Mouse (Mus musculus) CH12.LX (cell line): ENCODE measurements around the gene Swt1. TPM values are rescaled to one million over a fixed set of nuclear protein-coding genes. Genes with fewer than 3 reads are reported as not detected.
A peak's percentile ranks its signal among the peaks of the same experiment; 100 is the strongest.

ENCODE experiments used
- DNase-seq: peaks from one replicate; pipeline ENCODE4 v3.0.0-alpha.2; 2013; ENCODE audit errors: extremely low read depth
- H3K27ac ChIP-seq: 2 replicates; pipeline ENCODE4 v1.5.1; 2012; ENCODE audit warnings: low read depth, mild to moderate bottlenecking, control low read depth, moderate library complexity; ENCODE audit not compliant: insufficient read depth
- H3K27me3 ChIP-seq: replicated peaks from 2 replicates; pipeline ENCODE3; 2012; ENCODE audit warnings: inconsistent platforms
- H3K36me3 ChIP-seq, 2 experiments: replicated peaks in 1 of 2; 2 replicates each; pipeline versions ENCODE3 to v1.6.1; 2012; ENCODE audit warnings: inconsistent platforms in 1 of 2, low read length in 1 of 2, mild to moderate bottlenecking in 1 of 2, mixed read lengths in 1 of 2, moderate library complexity in 1 of 2; ENCODE audit not compliant: control insufficient read depth in 1 of 2, insufficient read depth in 1 of 2
- H3K4me1 ChIP-seq, 2 experiments: 2 replicates each; pipeline ENCODE4 v1.6.1; 2012; ENCODE audit warnings: inconsistent platforms in 1 of 2, moderate library complexity in 1 of 2; ENCODE audit not compliant: insufficient read depth in 2 of 2, control insufficient read depth in 1 of 2
- H3K4me2 ChIP-seq: 2 replicates; pipeline ENCODE4 v1.6.1; 2012; ENCODE audit warnings: low read depth, mild to moderate bottlenecking, control low read depth; ENCODE audit not compliant: poor library complexity, insufficient read depth, severe bottlenecking
- H3K4me3 ChIP-seq, 3 experiments: fragments of 150-350 bp in 1 of 3; sonication (generic) in 1 of 3; replicated peaks in 1 of 3; 2 replicates each; pipeline versions ENCODE3 to v1.5.1; 2011 to 2012; ENCODE audit warnings: low read depth in 2 of 3, low read length in 2 of 3, mild to moderate bottlenecking in 2 of 3, moderate library complexity in 2 of 3, control low read depth in 1 of 3, improper control_type of control experiment in 1 of 3, inconsistent platforms in 1 of 3, mixed read lengths in 1 of 3; ENCODE audit not compliant: poor library complexity in 1 of 3
- H3K79me2 ChIP-seq: replicated peaks from 2 replicates; pipeline ENCODE4 v1.6.1; 2012; ENCODE audit warnings: mild to moderate bottlenecking, moderate library complexity; ENCODE audit not compliant: control insufficient read depth, poor library complexity, insufficient read depth, severe bottlenecking; ENCODE audit errors: extremely low read depth
- H3K9ac ChIP-seq: 2 replicates; pipeline ENCODE4 v1.6.1; 2012; ENCODE audit warnings: low read depth, mild to moderate bottlenecking, control low read depth, moderate library complexity; ENCODE audit not compliant: insufficient read depth
- H3K9me3 ChIP-seq: replicated peaks from 2 replicates; pipeline ENCODE3; 2012; ENCODE audit warnings: low read length, inconsistent platforms, mixed read lengths
- BHLHE40 ChIP-seq: IDR thresholded peaks from 2 replicates; pipeline ENCODE4 v1.6.1; 2011; ENCODE audit warnings: mild to moderate bottlenecking, low read depth, low read length, improper control_type of control experiment
- CTCF ChIP-seq, 2 experiments: IDR thresholded peaks in 1 of 2; conservative IDR thresholded peaks in 1 of 2; 2 replicates each; pipeline ENCODE4 v1.5.1; 2011 to 2012; ENCODE audit warnings: low read depth in 2 of 2, low read length in 2 of 2, improper control_type of control experiment in 1 of 2, inconsistent platforms in 1 of 2, mild to moderate bottlenecking in 1 of 2, moderate library complexity in 1 of 2
- E2F4 ChIP-seq: IDR thresholded peaks from 2 replicates; pipeline ENCODE4 v1.6.1; 2011; ENCODE audit warnings: low read depth, low read length, improper control_type of control experiment; ENCODE audit not compliant: insufficient replicate concordance
- EP300 ChIP-seq: IDR thresholded peaks from 2 replicates; pipeline ENCODE4 v1.6.1; 2011; ENCODE audit warnings: low read length, improper control_type of control experiment
- ETS1 ChIP-seq: conservative IDR thresholded peaks from 2 replicates; pipeline ENCODE4 v1.6.1; 2012; ENCODE audit warnings: low read depth, mild to moderate bottlenecking, inconsistent platforms, low read length, improper control_type of control experiment, moderate library complexity
- HCFC1 ChIP-seq: IDR thresholded peaks from 2 replicates; pipeline ENCODE4 v1.6.1; 2012; ENCODE audit warnings: low read depth, mild to moderate bottlenecking, inconsistent platforms, low read length, improper control_type of control experiment
- IRF4 ChIP-seq: IDR thresholded peaks from 2 replicates; pipeline ENCODE4 v1.6.1; 2014; ENCODE audit warnings: low read depth, mild to moderate bottlenecking, inconsistent platforms, low read length, improper control_type of control experiment
- JUN ChIP-seq: IDR thresholded peaks from 2 replicates; pipeline ENCODE4 v1.6.1; 2011; ENCODE audit warnings: low read depth, mild to moderate bottlenecking, low read length, improper control_type of control experiment, moderate library complexity; ENCODE audit not compliant: insufficient read depth
- JUND ChIP-seq: conservative IDR thresholded peaks from 2 replicates; pipeline ENCODE4 v1.6.1; 2011; ENCODE audit warnings: low read depth, low read length, improper control_type of control experiment
- MAFK ChIP-seq: IDR thresholded peaks from 2 replicates; pipeline ENCODE4 v1.6.1; 2011; ENCODE audit warnings: low read length, improper control_type of control experiment; ENCODE audit not compliant: insufficient replicate concordance
- MAX ChIP-seq: IDR thresholded peaks from 2 replicates; pipeline ENCODE4 v1.6.1; 2011; ENCODE audit warnings: low read length, improper control_type of control experiment
- MAZ ChIP-seq: IDR thresholded peaks from 2 replicates; pipeline ENCODE4 v1.6.1; 2012; ENCODE audit warnings: low read depth, mild to moderate bottlenecking, inconsistent platforms, low read length, improper control_type of control experiment, moderate library complexity
- MEF2A ChIP-seq: IDR thresholded peaks from 2 replicates; pipeline ENCODE4 v1.6.1; 2014; ENCODE audit warnings: low read depth, mild to moderate bottlenecking, inconsistent platforms, low read length, improper control_type of control experiment, borderline replicate concordance
- MXI1 ChIP-seq: IDR thresholded peaks from 2 replicates; pipeline ENCODE4 v1.6.1; 2011; ENCODE audit warnings: mild to moderate bottlenecking, low read depth, low read length, improper control_type of control experiment
- MYC ChIP-seq: IDR thresholded peaks from 2 replicates; pipeline ENCODE4 v1.6.1; 2011; ENCODE audit warnings: low read depth, mild to moderate bottlenecking, improper control_type of control experiment, low read length
- NELFE ChIP-seq: IDR thresholded peaks from 2 replicates; pipeline ENCODE4 v1.6.1; 2011; ENCODE audit warnings: low read depth, low read length, improper control_type of control experiment
- NRF1 ChIP-seq: IDR thresholded peaks from 2 replicates; pipeline ENCODE4 v1.6.1; 2014; ENCODE audit warnings: low read depth, mild to moderate bottlenecking, inconsistent platforms, low read length, improper control_type of control experiment, moderate library complexity
- POLR2A ChIP-seq: IDR thresholded peaks from 2 replicates; pipeline ENCODE4 v1.6.1; 2011; ENCODE audit warnings: low read depth, mild to moderate bottlenecking, improper control_type of control experiment, low read length
- RCOR1 ChIP-seq: conservative IDR thresholded peaks from 2 replicates; pipeline ENCODE4 v1.6.1; 2012; ENCODE audit warnings: low read depth, mild to moderate bottlenecking, inconsistent platforms, low read length, improper control_type of control experiment
- UBTF ChIP-seq: IDR thresholded peaks from 2 replicates; pipeline ENCODE4 v1.6.1; 2012; ENCODE audit warnings: low read depth, mild to moderate bottlenecking, inconsistent platforms, low read length, improper control_type of control experiment, moderate library complexity
- USF1 ChIP-seq: IDR thresholded peaks from 2 replicates; pipeline ENCODE4 v1.6.1; 2014; ENCODE audit warnings: low read depth, mild to moderate bottlenecking, inconsistent platforms, low read length, improper control_type of control experiment
- USF2 ChIP-seq: conservative IDR thresholded peaks from 2 replicates; pipeline ENCODE4 v1.6.1; 2011; ENCODE audit warnings: low read depth, low read length, improper control_type of control experiment
- ZKSCAN1 ChIP-seq: IDR thresholded peaks from 2 replicates; pipeline ENCODE4 v1.6.1; 2012; ENCODE audit warnings: low read depth, inconsistent platforms, low read length, improper control_type of control experiment, borderline replicate concordance
- ZMIZ1 ChIP-seq: IDR thresholded peaks from 2 replicates; pipeline ENCODE4 v1.6.1; 2012; ENCODE audit warnings: low read depth, mild to moderate bottlenecking, inconsistent platforms, low read length, improper control_type of control experiment
- ZNF384 ChIP-seq: IDR thresholded peaks from 2 replicates; pipeline ENCODE4 v1.6.1; 2012; ENCODE audit warnings: low read depth, low read length, improper control_type of control experiment, inconsistent platforms
- dilution Hi-C: fragments of 300-500 bp; cut with MboI; formaldehyde crosslinking; loops from 2 replicates; pipeline ENCODE4 v1.14.3; 2020; ENCODE audit warnings: low sequenced_read_pairs; ENCODE audit not compliant: extremely low pct_unique_long_range_greater_than_20kb, extremely low pct_ligation_motif_present
- in situ Hi-C: fragments of 300-500 bp; cut with MboI; formaldehyde crosslinking; loops from 3 replicates; pipeline ENCODE4 v1.14.3; 2019; ENCODE audit warnings: low sequenced_read_pairs, low pct_ligation_motif_present, low pct_unique_long_range_greater_than_20kb, mixed read lengths
- polyA plus RNA-seq: library from polyadenylated mRNA; unstranded; fragments of >175 nt; gene quantifications from 2 replicates; pipeline ENCODE4 v1.2.1, GENCODE M21; 2012; ENCODE audit warnings: low read depth; ENCODE audit not compliant: insufficient read length
- total RNA-seq, 2 experiments: library from RNA; depleted of rRNA; stranded (reverse); fragments of 300-350 nt in 1 of 2; fragments of >200 nt in 1 of 2; gene quantifications; 2 replicates each; pipeline ENCODE4 v1.2.3; 2012 to 2014

Swt1 gene
- total and polyA plus RNA-seq, 3 experiments: 8.0 to 19.6 (median 14.8) TPM

DNA sequence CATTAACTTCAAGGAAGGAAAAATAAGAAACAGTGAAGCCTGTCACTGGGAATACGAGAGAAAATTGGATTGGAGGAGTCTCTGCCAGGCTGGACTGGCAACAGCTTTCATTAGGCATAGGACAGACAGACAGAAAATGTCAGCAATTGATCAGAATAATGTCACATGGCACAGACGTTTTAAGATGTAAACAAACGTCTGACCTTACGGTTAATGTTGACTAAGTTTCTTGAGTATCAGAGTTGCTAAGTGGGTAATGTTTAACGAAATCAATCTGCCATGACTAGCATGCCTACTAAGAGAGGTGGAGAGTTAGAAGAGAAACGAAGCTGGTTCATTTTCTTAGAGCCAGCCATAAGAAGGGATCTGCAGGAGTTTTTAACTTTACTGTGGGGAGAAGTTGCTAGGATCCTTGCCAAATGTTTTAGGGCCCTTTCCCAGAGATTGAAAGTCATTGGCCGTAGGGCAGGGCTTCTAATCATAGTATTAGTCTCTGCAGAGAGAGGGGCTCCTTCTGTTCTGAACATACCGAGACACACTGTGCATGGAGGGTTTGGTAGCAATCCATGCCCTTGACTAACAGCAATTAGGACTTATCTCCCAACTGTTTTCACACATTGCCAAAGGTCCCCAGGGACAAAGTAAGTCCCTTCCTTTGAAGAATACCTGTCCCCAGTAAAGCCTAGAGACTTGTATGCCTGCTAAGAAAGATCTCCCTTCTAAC lies 86.8 kb downstream of the Swt1 start:
- DNase-seq: no peak
- Histone ChIP-seq H3K9me3 (no peaks in the 10 kb centered on the region), H3K4me3 (no peak overlapping the region), H3K9ac (no peak overlapping the region), H3K36me3 (peaks cover 0 to 2% of the 10 kb centered on the region in 2 experiments), H3K4me2 (no peak overlapping the region), H3K4me1 (peaks cover 3 to 44% of the 10 kb centered on the region in 2 experiments; a peak in 3 of 4 replicates), H3K27me3 (no peaks in the 10 kb centered on the region), H3K27ac (no peak overlapping the region), H3K79me2 (peaks cover 20% of the 10 kb centered on the region)
- in situ Hi-C loops (loop anchor here (5.0 to 10.0 kb wide), 2 partner anchors 89 to 257 kb away; no protein-coding TSS in a partner anchor), dilution Hi-C loops (no loop called here)
- TF ChIP-seq MEF2A: no peak
- TF ChIP-seq IRF4: no peak
- no peak for TF ChIP-seq POLR2A
- TF ChIP-seq USF2: no peak
- no peak for TF ChIP-seq USF1

- no peaks in the 10 kb centered on the region for H3K9me3 ChIP-seq
- H3K27ac ChIP-seq: no peak overlapping the region
- no peak overlapping the region for H3K4me2 ChIP-seq
- DNase-seq: no peak
- TF ChIP-seq MEF2A (no peak), MAFK (no peak), ZKSCAN1 (no peak), MAZ (no peak)
- TF ChIP-seq, all 38 proteins: peak for 0
- dilution Hi-C loops: no loop called here
- Histone ChIP-seq H3K9ac (no peak overlapping the region), H3K4me1 (peaks cover 3 to 44% of the 10 kb centered on the region in 2 experiments; a peak in 3 of 4 replicates), H3K4me3 (no peak overlapping the region), H3K27me3 (no peaks in the 10 kb centered on the region), H3K79me2 (no peaks in the 10 kb centered on the region), H3K36me3 (peaks cover 0 to 2% of the 10 kb centered on the region in 2 experiments)
- in situ Hi-C loops: no loop called here
These were observed 89.3 kb downstream of the Swt1 start for GRCm38 (mm10) chr1:151338941-151339340.

DNA sequence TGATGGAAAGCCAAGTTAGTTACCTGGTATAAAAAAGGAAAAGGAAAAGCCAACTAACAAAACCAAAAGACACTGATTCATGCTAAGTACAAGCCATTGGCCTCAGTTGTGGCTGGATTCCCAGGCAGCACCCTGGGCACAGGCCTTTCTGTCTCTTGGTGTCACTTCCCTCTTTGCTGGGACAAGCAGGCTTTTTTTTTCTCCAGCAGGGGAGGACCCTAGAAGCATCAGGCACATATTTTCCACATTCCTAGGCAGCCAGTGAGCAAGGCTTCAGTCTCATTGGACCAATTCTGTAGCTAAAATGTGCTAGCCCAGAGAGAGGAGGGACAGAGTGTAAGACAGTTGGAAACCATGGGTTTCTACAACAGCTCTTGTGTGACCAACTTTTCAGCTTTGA lies 90.0 kb downstream of the Swt1 start:
- no peak overlapping the region for H3K4me2 ChIP-seq
- H3K9ac ChIP-seq: no peak overlapping the region
- dilution Hi-C loops: no loop called here
- no peak overlapping the region for H3K4me3 ChIP-seq
- DNase-seq: peak; percentile 79
- H3K79me2 ChIP-seq: no peaks in the 10 kb centered on the region
- peaks cover 3 to 48% of the 10 kb centered on the region in 2 experiments; a peak in 3 of 4 replicates for H3K4me1 ChIP-seq
- no peaks in the 10 kb centered on the region for H3K9me3 ChIP-seq
- no peak overlapping the region for H3K27ac ChIP-seq
- in situ Hi-C loops: no loop called here
- no peaks in the 10 kb centered on the region for H3K27me3 ChIP-seq
- H3K36me3 ChIP-seq: peaks cover 0 to 2% of the 10 kb centered on the region in 2 experiments
- TF ChIP-seq E2F4 (no peak), MXI1 (no peak), UBTF (no peak), BHLHE40 (no peak), JUND (no peak), JUN (no peak), NELFE (no peak), POLR2A (no peak), ZMIZ1 (no peak), EP300 (peak; percentile 45), MYC (no peak), HCFC1 (no peak), ETS1 (peak; percentile 25; the same call in 1 of the 2 replicates), ZNF384 (peak; percentile 87), NRF1 (no peak), CTCF (conservative IDR thresholded peaks at IDR 0.05 in 1 of 2, IDR thresholded peaks at IDR 0.05 in 1 of 2; ENCODE audit: low read depth in 2 of 2, low read length in 2 of 2) (no peak), MAZ (no peak), MAX (no peak), RCOR1 (0 out of 2 replicates have a peak, but pooled peaks have one; percentile 59)
